Mouse (Mus musculus) myocyte (in vitro differentiated cells): ENCODE measurements around the gene Wdfy3. TPM values are rescaled to one million over a fixed set of nuclear protein-coding genes. Genes with fewer than 3 reads are reported as not detected.

Source experiments
- H3K27me3 ChIP-seq: one replicate; pipeline ENCODE4 v1.6.1; 2011; ENCODE audit not compliant: control insufficient read depth, insufficient read depth, insufficient read length
- H3K36me3 ChIP-seq: one replicate; pipeline ENCODE4 v1.6.1; 2011; ENCODE audit not compliant: control insufficient read depth, insufficient read depth
- H3K4me2 ChIP-seq: one replicate; pipeline ENCODE4 v1.6.1; 2011; ENCODE audit warnings: low read depth, control low read depth
- H3K4me3 ChIP-seq: one replicate; pipeline ENCODE4 v1.5.1; 2011; ENCODE audit warnings: mild to moderate bottlenecking, control low read depth, moderate library complexity
- H3K79me2 ChIP-seq: one replicate; pipeline ENCODE4 v1.6.1; 2011; ENCODE audit not compliant: control insufficient read depth, insufficient read depth
- H3ac ChIP-seq: one replicate; pipeline ENCODE4 v1.6.1; 2011; ENCODE audit not compliant: control insufficient read depth, insufficient read length
- CEBPB ChIP-seq: IDR thresholded peaks from 2 replicates; pipeline ENCODE4 v1.6.1; 2011; ENCODE audit warnings: mild to moderate bottlenecking, moderate library complexity; ENCODE audit not compliant: poor library complexity, insufficient read depth, severe bottlenecking
- E2F4 ChIP-seq: IDR thresholded peaks from one replicate; pipeline ENCODE4 v1.6.1; 2011; ENCODE audit warnings: mild to moderate bottlenecking, control low read depth, moderate library complexity; ENCODE audit not compliant: insufficient read depth
- MAX ChIP-seq: IDR thresholded peaks from one replicate; pipeline ENCODE4 v1.6.1; 2011; ENCODE audit warnings: low read depth, mild to moderate bottlenecking, control low read depth
- MYOD1 ChIP-seq, 3 experiments: IDR thresholded peaks; one replicate each; pipeline ENCODE4 v1.6.1; 2011; ENCODE audit warnings: control low read depth in 2 of 3, low read depth in 2 of 3, mild to moderate bottlenecking in 2 of 3, moderate library complexity in 1 of 3; ENCODE audit not compliant: insufficient read length in 2 of 3, control insufficient read depth in 1 of 3
- MYOG ChIP-seq, 3 experiments: IDR thresholded peaks; one replicate each; pipeline ENCODE4 v1.6.1; 2011; ENCODE audit warnings: control low read depth in 2 of 3, low read depth in 2 of 3, mild to moderate bottlenecking in 2 of 3; ENCODE audit not compliant: insufficient read length in 2 of 3, control insufficient read depth in 1 of 3, insufficient read depth in 1 of 3
- POLR2A ChIP-seq: IDR thresholded peaks from one replicate; pipeline ENCODE4 v1.6.1; 2011; ENCODE audit warnings: low read depth, mild to moderate bottlenecking, control low read depth, moderate library complexity; ENCODE audit not compliant: insufficient read length
- POLR2AphosphoS2 ChIP-seq: IDR thresholded peaks from one replicate; pipeline ENCODE4 v1.6.1; 2011; ENCODE audit warnings: low read depth, control low read depth; ENCODE audit not compliant: insufficient read length
- REST ChIP-seq: IDR thresholded peaks from one replicate; pipeline ENCODE4 v1.6.1; 2011; ENCODE audit warnings: mild to moderate bottlenecking, control low read depth, moderate library complexity; ENCODE audit not compliant: insufficient read depth, insufficient read length
- SRF ChIP-seq: IDR thresholded peaks from one replicate; pipeline ENCODE4 v1.6.1; 2011; ENCODE audit warnings: low read depth; ENCODE audit not compliant: control insufficient read depth, insufficient read length
- TCF12 ChIP-seq: IDR thresholded peaks from one replicate; pipeline ENCODE4 v1.6.1; 2011; ENCODE audit warnings: mild to moderate bottlenecking, control low read depth; ENCODE audit not compliant: poor library complexity, insufficient read depth, severe bottlenecking
- TCF3 ChIP-seq: IDR thresholded peaks from one replicate; pipeline ENCODE4 v1.6.1; 2011; ENCODE audit warnings: low read depth, control low read depth; ENCODE audit not compliant: insufficient read length
- USF1 ChIP-seq: IDR thresholded peaks from one replicate; pipeline ENCODE4 v1.6.1; 2011; ENCODE audit warnings: low read depth, mild to moderate bottlenecking, control low read depth, moderate library complexity
- polyA plus RNA-seq: library from polyadenylated mRNA; unstranded; fragments of >200 nt; fragmentation: generic; extraction: Trizol; gene quantifications from one replicate; pipeline ENCODE4 v1.2.1, GENCODE M21; 2012; ENCODE audit warnings: missing spikeins

The Wdfy3 gene
- polyA plus RNA-seq, 1 experiment: 9.5 TPM

- no peaks in the 10 kb centered on the region for H3K36me3 ChIP-seq
- H3K4me2 ChIP-seq: no peak overlapping the region
- H3ac ChIP-seq: no peak overlapping the region
- peaks cover 9% of the 10 kb centered on the region for H3K27me3 ChIP-seq
- H3K79me2 ChIP-seq: no peaks in the 10 kb centered on the region
- TF ChIP-seq SRF: no peak
- TF ChIP-seq CEBPB: no peak
- no peak for TF ChIP-seq POLR2A
- no peak for TF ChIP-seq REST
- TF ChIP-seq POLR2AphosphoS2: no peak
- TF ChIP-seq TCF3: no peak
- no peak for TF ChIP-seq MAX
- TF ChIP-seq USF1: no peak
- no peak for TF ChIP-seq E2F4
- TF ChIP-seq MYOG (IDR thresholded peaks at IDR 0.05; ENCODE audit: control insufficient read depth in 1 of 3, insufficient read depth in 1 of 3, insufficient read length in 2 of 3, low read depth in 2 of 3): no peak
- TF ChIP-seq MYOD1 (IDR thresholded peaks at IDR 0.05; ENCODE audit: control insufficient read depth in 1 of 3, insufficient read length in 2 of 3, low read depth in 2 of 3): no peak
- no peak for TF ChIP-seq TCF12
- H3K4me3 ChIP-seq: no peak overlapping the region
Measured at GRCm38 (mm10) chr5:101827477-101827876, 242.2 kb downstream of the Wdfy3 start.

GRCm38 (mm10) chr5:101826531-101826970 is 243.2 kb downstream of the Wdfy3 start:
- TF ChIP-seq SRF: no peak
- no peak for TF ChIP-seq TCF3
- TF ChIP-seq TCF12: no peak
- no peak for TF ChIP-seq MYOD1 (IDR thresholded peaks at IDR 0.05; ENCODE audit: control insufficient read depth in 1 of 3, insufficient read length in 2 of 3, low read depth in 2 of 3)
- Histone ChIP-seq H3K4me2 (peak overlapping the region; percentile 42), H3K27me3 (peaks cover 9% of the 10 kb centered on the region), H3K36me3 (no peaks in the 10 kb centered on the region), H3K4me3 (no peak overlapping the region), H3K79me2 (no peaks in the 10 kb centered on the region), H3ac (no peak overlapping the region)

GRCm38 (mm10) chr5:101825111-101825911 is 244.4 kb downstream of the Wdfy3 start:
- no peak for TF ChIP-seq POLR2A
- TF ChIP-seq MAX: no peak
- peak; percentile 52 for TF ChIP-seq SRF
- no peak for TF ChIP-seq REST
- no peak for TF ChIP-seq POLR2AphosphoS2
- no peaks in the 10 kb centered on the region for H3K79me2 ChIP-seq
- no peak overlapping the region for H3ac ChIP-seq
- H3K4me3 ChIP-seq: no peak overlapping the region
- H3K27me3 ChIP-seq: peaks cover 9% of the 10 kb centered on the region
- H3K4me2 ChIP-seq: no peak overlapping the region
- no peaks in the 10 kb centered on the region for H3K36me3 ChIP-seq

GRCm38 (mm10) chr5:101822311-101822670 is 247.4 kb downstream of the Wdfy3 start:
- H3K79me2 ChIP-seq: no peaks in the 10 kb centered on the region
- no peaks in the 10 kb centered on the region for H3K36me3 ChIP-seq
- no peak overlapping the region for H3ac ChIP-seq
- TF ChIP-seq MYOD1 (IDR thresholded peaks at IDR 0.05; ENCODE audit: control insufficient read depth in 1 of 3, insufficient read length in 2 of 3, low read depth in 2 of 3): no peak
- no peak for TF ChIP-seq TCF3
- no peak for TF ChIP-seq REST
- TF ChIP-seq POLR2A: no peak
- no peak for TF ChIP-seq SRF
- TF ChIP-seq E2F4: no peak
- TF ChIP-seq MAX: no peak
- no peak overlapping the region for H3K4me2 ChIP-seq
- H3K4me3 ChIP-seq: no peak overlapping the region
- H3K27me3 ChIP-seq: peaks cover 18% of the 10 kb centered on the region

- Histone ChIP-seq H3K79me2 (no peaks in the 10 kb centered on the region), H3K4me2 (no peak overlapping the region), H3K4me3 (no peak overlapping the region), H3K36me3 (no peaks in the 10 kb centered on the region), H3ac (no peak overlapping the region), H3K27me3 (peaks cover 24% of the 10 kb centered on the region)
- TF ChIP-seq TCF12 (no peak), POLR2AphosphoS2 (no peak), CEBPB (no peak), MYOG (IDR thresholded peaks at IDR 0.05; ENCODE audit: control insufficient read depth in 1 of 3, insufficient read depth in 1 of 3, insufficient read length in 2 of 3, low read depth in 2 of 3) (no peak), MYOD1 (IDR thresholded peaks at IDR 0.05; ENCODE audit: control insufficient read depth in 1 of 3, insufficient read length in 2 of 3, low read depth in 2 of 3) (no peak), SRF (no peak), REST (no peak), E2F4 (no peak), MAX (no peak), USF1 (no peak), TCF3 (no peak), POLR2A (no peak)
Measured at GRCm38 (mm10) chr5:101821491-101822310, 248.0 kb downstream of the Wdfy3 start.
